Mouse (Mus musculus) left cerebral cortex, adult 8-10 months (tissue): ENCODE measurements around the gene Lsp1. TPM values are rescaled to one million over a fixed set of nuclear protein-coding genes. Genes with fewer than 3 reads are reported as not detected.

Source experiments
- DNase-seq, 2 experiments: peaks; one replicate each; pipeline ENCODE4 v3.0.0; 2022; ENCODE audit warnings: low spot score in 2 of 2
- total RNA-seq, 4 experiments: library from RNA; stranded (reverse); gene quantifications; 2 replicates each; pipeline ENCODE4 v1.2.4; 2022

Lsp1 gene
- total RNA-seq, 4 experiments from 2014 or later: 10.8 to 18.8 (median 13.9) TPM

GRCm38 (mm10) chr7:142537879-142538278, 77.3 kb downstream of the Lsp1 start:
- DNase-seq: peak in 1 of 2 experiments; percentile 27

GRCm38 (mm10) chr7:142538291-142538690, 77.7 kb downstream of the Lsp1 start:
- DNase-seq: no peak

DNA sequence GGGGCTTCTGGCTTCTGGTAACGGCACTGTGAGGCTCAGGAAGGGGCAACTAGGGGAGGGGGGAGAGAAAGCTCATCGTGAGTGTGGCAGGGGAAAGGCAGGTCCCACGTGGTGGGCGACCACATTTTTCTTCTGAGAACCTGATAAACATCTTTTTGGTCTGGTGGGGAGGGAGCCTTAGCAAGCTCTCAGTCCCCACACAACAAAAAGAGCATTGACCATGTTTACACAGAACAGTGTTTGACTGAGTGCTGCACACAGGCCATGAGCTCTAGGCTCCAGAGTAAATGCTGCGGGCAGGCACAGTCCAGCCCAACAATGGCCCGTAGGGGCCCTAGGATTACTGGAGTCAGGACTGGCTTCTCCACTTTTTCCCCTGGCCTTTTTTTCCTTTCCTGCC, 78.2 kb downstream of the Lsp1 start:
- DNase-seq: no peak

- DNase-seq: no peak
Observed at GRCm38 (mm10) chr7:142539828-142540227, 79.2 kb downstream of the Lsp1 start.

GRCm38 (mm10) chr7:142542771-142543303, 82.2 kb downstream of the Lsp1 start:
- DNase-seq: no peak

Other genes starting within 250 kb of the Lsp1 start
- gene Gm7579, start 248.9 kb upstream of the Lsp1 start, total RNA-seq: not detected
- gene Krtap5-5, start 230.8 kb upstream of the Lsp1 start, total RNA-seq: not detected
- gene Gm40460, start 219.7 kb upstream of the Lsp1 start, total RNA-seq: not detected
- gene Gm2431, start 202.5 kb upstream of the Lsp1 start, total RNA-seq: not detected
- not detected for gene Gm4559, start 186.4 kb upstream of the Lsp1 start, total RNA-seq
- gene Krtap5-1, start 163.7 kb upstream of the Lsp1 start, total RNA-seq: not detected
- not detected for gene Krtap5-4, start 157.3 kb upstream of the Lsp1 start, total RNA-seq
- gene Ifitm10, start 87.1 kb upstream of the Lsp1 start, total RNA-seq: 10 to 100 TPM; 30.9 to 34.5 (median 31.7) TPM
- gene Gm49369, start 78.1 kb upstream of the Lsp1 start, total RNA-seq: 10 to 100 TPM in 2 of 4 experiments, 1 to 10 TPM in 1, not detected in 1; 2.2 to 24.0 (median 19.7) TPM
- 1,000 to 10,000 TPM in 1 of 4 experiments, 100 to 1,000 TPM in 3; 328 to 1,203 (median 591) TPM for gene Ctsd, start 72.8 kb upstream of the Lsp1 start, total RNA-seq
- gene Syt8, start 26.0 kb upstream of the Lsp1 start, total RNA-seq: not detected
- gene Tnni2, start 19.0 kb upstream of the Lsp1 start, total RNA-seq: 1 to 10 TPM; 1.9 to 9.6 (median 5.2) TPM
- gene Tnnt3, start 38.0 kb downstream of the Lsp1 start, total RNA-seq: 10 to 100 TPM in 1 of 4 experiments, 1 to 10 TPM in 2, under 1 TPM in 1; 0.88 to 14.3 (median 6.5) TPM
- 1 to 10 TPM; 3.4 to 8.4 (median 7.0) TPM for gene Mrpl23, start 71.9 kb downstream of the Lsp1 start, total RNA-seq
- gene Igf2, start 206.0 kb downstream of the Lsp1 start, total RNA-seq: 10 to 100 TPM; 82.1 to 99.4 (median 88.8) TPM
- gene Gm49394, start 209.1 kb downstream of the Lsp1 start, total RNA-seq: not detected